Mouse (Mus musculus) brain, embryonic 18.5 days (tissue): ENCODE data around the gene Ndufb10.

Experiments used
- DNase-seq: peaks from one replicate; pipeline ENCODE4 v3.0.0-alpha.2; 2012; ENCODE audit warnings: low read depth, low spot score

Ndufb10 gene

DNA sequence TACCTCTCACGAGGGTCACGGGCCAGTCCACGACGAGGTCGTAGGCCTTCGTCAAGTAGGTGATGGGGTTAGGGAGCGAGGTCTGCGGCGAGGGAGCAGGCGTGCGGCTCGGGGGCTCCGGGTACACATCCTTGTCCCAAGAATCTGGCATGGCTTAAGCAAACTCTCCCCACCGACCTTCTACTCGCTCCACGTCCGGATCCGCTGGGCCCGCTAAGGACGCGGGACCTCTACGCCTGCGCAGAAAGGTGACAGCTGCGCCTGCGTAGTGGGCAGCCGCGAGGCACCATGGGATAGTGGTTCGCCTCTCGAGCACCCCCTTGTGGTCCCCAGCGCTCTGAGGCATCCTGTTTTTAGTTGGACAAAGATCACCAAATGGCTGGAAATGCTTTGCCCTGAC is at the start of gene Ndufb10:
Gene Ndufb10 (minus strand): TSS at position 295 of the 400 bp plus-strand sequence.
- peak; percentile 80 for DNase-seq

DNA sequence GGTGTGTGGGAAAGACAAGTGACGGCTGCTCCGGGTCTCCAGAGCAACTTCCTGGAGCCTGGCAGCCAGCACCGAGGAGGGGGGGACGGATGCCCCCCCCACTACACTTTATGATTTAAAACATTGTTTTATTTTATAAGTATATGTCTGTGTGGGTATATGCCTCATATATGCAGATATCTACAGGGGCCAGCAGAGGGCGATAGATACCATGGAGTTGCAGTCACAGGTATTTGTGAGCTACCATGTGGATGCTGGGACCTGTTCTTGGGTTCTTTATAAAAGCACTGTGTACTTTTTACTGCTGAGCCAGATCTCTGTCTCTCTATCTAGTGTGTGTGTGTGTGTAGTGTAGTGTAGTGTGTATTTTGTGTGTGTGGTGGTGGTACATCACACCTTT is 49.0 kb upstream of the Ndufb10 start:
- DNase-seq, result no peak

DNA sequence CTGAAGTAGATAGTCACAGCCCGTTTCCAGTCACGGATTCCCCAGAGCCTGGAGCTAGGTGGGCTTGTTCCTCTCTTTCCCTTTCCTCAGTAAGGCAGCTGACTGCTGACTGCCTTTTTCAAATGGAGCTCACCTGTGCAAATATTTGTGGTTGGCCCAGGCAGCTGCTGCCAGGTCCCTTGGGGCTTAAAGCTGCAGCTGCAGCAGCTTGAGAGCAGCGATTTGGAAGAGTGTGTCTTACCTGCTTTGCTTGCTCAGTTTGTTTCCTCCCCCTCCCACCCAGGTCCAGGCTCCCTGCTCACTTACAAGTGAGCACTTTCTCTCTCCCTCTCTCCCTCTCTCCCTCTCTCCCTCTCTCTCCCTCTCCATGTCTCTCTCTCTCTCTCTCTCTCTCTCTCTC is 44.9 kb upstream of the Ndufb10 start:
- DNase-seq, result no peak

DNA sequence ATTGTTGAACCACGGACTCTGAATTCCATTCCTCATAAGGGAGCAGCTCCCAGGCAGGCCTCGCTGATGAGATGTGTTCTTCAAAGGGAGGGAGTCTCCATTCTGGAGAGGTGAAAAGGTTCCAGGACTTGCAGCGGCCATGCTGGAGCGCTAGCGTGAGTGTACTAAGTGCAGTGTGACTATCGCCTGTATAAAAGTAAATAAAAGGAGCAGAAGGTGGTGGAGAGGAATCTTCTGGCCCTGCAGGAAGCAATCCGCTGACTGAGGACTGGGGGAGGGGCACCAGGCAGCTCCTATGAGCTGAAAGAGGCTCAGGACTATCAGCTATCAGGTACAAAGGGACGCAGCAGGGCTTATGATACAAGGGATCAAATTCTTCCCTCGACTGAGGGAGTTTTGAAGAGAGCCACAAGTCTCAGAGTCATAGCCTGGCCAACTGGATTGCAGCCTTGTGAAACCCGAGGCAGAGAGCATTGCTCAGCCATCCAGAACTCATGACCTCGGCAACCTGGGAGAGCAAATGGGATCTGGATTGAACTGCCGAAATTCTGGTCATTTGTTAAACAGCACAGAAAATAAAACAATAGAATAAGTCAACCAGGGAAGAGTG is 42.1 kb upstream of the Ndufb10 start:
- no peak for DNase-seq

DNA sequence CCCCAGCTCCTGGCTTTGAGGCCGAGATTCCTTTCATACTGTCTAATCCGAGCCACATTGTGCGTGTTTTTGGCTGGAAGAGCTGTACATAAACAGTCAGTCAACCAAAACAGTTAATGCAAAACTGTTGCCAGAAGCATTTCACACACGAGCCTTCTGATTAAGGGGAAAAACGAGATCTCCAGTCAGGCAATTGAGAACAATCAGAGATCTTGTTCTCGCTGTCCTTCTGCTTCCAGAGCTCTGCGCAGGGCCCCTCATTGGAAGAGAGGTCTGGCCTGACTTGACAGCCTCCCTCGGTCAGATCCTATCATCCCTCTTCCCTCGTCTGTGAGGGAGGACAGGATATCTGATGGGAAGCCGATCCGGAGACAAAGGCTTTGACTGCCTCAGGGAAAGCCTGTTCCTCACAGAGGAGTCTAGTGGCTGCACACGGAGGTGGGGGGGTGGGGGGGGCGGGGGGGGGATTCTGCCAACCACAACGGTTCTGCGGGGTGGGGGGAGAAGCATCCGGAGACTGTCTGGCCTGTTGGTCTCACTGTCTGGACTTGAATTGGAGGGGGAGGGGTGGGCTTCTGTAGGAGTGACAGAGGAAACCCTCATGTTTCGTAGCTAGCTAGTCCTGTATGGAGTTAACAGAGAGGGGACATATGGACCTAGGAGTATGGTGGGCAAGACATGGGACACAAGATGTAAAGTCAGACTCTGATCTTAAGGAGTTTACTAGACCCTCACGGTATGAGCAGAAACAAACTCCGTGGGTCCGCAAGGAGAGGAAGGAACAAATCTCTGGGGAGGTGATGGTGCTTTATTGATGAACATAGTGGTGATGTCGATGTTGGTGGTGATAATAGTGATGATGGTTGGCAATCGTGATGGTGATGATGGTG is 41.0 kb upstream of the Ndufb10 start:
- no peak for DNase-seq

DNA sequence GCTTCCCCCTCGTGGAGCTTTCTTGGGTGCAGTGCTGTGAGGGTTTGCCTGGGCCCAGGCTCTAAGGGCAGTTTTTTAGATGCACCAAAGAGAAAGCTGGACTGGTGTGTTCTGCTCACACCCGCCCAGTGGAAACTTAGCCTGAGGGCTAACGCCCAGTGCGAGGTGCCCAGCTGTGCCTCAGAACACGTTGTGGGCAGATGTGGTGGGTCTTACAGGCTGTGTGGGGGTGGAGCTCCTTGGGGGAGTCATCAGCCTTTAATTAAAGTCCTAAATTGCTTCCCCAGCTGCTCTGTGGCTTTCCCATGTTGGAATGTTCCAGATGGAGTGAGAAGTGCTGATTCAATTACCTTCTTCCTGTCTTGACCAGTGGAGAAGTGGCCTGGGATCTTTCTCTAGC is 36.8 kb upstream of the Ndufb10 start:
- no peak for DNase-seq

DNA sequence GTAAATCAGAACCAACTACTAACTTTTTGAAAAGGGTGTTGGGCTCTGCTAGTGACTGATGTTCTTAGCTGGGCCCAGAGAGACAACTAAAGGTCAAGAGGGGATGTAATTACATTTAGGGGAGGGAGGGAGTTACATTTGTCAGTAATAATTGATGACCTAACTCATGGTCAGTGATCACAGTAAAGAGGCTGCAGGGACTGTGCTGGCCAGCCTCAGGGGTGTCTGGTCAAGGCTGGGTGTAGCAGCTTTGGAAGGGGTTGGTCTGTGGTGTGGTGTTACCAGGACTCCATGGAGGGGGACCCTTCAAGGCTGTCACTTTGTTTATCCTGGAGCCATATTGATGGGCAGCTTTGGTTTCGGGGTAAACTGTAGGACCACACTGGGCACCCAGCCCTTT is 33.1 kb upstream of the Ndufb10 start:
- no peak for DNase-seq

DNA sequence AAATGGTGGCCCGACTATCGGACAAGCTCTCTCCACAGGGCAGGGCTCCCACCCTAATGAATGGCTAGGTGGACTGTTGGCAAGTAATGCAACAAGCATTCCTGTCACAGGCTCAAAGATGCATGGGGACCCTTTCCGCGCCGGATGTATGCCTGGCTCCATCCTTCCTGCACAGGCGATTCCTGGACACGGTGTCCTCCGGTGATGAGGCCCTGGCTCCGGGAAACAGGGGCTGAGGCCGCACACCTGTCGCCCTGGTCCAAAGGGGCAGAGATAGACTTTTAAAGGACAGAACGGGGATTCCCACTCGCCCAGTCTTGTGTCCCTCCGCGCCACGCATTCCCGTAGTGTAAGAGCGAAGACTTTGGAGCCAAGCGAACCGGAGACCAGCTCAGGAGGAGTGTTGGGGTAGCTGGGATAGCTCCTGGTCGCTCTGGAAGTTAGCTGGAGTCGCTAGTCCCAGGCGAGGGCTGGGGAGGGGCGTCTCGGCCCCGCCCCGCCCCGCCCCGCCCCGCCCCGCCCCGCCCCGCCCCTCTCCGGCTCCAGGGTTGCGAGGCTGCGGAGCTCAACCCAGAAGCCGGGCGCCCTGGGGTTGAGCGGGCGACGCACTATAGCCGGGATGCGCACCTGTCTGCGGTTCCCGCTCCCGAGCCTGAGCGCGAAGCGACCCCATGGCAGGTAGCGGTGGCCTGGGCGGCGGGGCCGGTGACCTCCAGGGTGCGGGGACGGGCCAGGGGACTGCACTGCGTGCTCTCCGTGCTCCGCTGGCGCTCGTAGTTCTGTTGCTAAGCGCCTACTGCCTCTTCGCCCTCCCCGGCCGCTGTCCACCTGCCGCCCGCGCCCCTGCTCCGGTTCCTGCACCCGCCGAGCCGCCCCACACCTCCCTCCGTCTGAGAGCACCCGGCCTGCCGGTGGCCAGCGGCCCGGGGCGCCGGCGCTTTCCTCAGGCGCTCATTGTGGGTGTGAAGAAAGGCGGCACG is 28.4 kb upstream of the Ndufb10 start, which contains the start of gene Hs3st6:
Gene Hs3st6 (plus strand): TSS at position 574 of the 980 bp plus-strand sequence.
- no peak for DNase-seq

DNA sequence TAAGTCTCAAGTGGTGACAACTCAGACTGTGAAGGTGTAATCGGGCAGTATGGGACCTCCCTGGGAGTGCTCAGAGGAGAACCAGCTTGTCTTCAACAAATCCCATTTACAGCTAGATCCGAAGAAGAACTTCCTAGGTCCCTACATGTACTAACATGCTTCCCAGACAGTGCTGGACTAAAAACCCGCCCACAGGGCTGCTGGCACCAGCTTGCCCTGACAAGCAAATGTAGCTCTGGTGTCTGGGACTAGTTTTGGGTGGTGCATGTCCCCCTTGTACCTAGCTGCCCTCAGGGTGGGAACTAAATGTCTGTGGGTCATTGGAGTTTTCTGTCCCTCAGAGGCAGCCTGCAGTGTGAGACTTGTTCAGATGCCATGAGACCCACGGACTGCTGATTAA is 27.2 kb upstream of the Ndufb10 start:
- no peak for DNase-seq

DNA sequence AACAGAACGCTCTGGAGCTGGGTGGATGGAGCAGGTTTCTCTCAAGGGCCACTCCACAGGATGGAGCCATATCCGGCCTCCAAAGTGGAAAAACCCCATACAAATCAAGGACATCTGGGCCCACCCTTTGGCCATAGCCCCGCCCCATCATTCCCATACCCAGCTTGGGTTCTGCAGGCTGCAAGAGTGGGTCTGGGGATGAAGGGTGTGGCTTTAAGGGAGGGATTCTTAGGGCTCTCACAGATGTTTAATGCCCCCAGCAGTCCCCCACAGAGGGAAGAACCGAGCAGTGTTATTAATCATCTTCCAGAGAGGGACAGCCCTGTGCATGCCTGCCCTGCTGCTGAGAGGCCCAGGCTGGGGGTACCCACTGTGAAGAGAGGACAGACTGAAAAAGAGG is 22.7 kb upstream of the Ndufb10 start:
- no peak for DNase-seq

DNA sequence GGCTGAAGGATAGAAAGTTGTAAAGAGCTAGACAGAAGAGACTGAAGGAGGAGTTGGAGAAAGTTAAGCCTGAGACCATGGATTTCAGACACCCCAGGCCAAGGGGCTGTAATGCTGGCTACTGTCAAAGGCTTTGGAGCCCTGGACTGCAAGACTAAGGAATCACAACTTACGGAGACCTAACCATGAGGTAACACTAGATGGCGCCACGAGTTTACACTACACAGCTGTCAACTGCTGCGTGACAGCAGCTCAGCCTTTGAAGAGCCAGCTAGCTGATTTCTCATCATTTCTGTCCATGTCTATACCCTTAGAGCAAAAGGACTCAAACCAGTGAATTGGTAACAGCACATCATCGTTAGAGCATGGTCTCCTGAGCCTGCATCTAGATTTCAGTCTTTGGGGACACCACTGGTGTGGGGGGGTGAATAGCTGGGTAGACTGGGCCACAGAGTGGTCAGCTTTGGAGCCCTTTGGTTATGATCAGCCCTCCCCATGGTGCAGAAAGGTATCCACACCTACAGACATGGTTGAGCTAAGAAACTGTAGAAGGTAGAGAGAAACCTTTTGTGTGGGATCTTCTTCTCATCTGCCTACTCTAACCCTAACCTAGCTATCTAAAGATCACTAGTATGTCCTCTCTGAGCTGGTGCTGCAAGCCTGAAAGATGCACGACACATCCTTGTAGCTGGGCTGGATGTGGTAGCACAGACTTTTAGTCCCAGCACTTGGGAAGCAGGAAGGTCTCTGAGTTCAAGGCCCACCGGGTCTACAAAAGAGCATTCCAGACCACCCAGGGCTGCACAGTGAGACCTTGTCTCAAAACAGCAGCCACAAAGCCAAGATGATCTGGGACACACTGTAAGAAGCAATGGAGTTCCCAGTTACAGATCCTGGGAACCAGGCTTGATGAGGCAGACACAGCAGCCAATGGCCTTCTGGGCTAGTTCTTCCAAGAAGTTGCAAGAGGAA is 21.5 kb upstream of the Ndufb10 start:
- DNase-seq, result peak; percentile 60

DNA sequence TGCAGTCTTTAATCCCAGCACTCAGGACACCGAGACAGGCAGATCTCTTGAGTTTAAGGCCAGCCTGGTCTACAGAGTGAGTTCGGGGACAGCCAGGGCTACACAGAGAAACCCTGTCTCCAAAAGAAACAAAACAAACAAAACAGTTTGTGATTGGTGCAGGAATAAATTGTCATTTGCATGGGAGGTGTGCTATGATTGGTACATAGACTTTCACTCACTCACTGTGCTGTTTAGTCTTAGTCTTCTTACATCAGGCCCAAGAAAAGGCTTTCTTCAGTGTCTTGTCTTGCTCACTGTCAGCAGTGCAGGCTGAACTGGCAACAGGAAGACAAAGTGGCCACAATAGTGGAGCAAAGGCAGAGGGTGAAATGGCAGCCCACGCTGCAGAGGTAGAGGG is 20.1 kb upstream of the Ndufb10 start:
- no peak for DNase-seq

DNA sequence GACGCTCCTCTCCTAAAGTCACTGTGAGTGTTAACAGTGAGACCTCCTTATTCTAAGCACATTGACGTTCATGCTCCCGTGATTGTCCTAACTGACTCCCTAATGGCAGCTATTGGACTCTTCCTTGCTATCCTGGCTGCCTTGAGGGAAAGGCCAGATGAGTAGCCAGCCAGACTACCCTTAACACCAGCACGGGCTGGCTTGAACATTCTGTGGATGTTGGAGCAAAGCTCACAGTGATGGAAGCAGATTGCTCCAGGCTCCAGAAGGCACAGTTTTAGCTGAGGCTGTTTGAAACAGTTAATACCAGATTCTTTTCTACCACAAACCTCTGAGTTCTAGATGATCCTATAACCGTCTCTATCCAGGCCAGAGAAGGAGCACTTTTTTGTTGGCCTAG is 19.6 kb upstream of the Ndufb10 start:
- no peak for DNase-seq

DNA sequence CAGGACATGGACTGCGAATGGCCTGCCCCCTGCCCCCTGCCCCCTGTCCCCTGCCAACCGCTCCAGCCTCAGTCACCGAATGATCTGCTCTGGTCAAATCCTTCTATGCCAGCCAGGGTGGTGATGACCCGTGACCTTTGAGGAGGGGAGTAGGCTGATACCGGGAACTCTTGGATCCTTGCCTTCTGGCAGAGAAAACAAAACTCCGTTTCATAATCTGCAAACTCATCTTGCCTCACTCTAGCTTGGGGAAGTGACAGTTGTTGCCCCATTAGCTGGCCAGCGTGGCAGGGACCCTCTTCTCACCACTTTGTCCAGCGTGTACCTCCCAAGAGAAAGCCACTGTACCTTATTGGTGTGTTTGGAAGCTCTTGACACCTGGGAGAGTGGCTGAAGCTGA is 18.0 kb upstream of the Ndufb10 start:
- no peak for DNase-seq

DNA sequence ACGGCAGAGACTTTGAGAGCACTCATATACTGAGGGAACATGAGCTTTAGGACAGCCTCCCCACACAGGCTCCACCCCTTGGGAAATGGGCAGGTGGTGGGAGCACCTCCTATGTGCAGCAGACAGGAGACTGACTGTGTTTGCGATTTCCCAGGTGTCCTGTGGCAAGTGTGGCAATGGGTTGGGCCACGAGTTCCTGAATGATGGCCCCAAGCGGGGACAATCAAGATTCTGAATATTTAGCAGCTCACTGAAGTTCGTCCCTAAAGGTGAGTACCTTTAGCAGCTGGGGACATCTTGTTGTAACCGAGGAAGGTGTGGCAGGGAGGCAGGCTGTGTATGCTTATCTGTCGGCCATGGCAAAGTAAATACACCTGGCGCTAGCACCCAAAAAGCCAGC is 15.6 kb upstream of the Ndufb10 start:
- no peak for DNase-seq

DNA sequence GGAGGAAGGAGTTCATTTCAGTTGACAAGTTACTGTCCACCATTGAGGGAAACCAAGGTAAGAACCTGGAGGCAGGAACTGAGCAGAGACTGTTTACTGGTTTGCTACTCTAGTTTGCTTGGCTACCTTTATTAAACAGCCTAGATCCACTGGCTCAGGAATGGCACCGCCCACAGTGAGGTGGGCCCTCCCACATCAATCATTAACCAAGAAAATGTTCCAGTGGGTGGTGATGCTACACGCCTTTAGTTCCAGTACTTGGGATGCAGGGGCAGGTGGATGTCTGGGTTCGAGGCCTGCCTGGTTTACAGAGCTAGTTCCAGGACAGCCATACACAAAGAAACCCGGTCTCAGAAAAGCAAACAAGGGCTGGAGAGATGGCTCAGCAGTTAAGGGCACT is 14.0 kb upstream of the Ndufb10 start:
- no peak for DNase-seq

DNA sequence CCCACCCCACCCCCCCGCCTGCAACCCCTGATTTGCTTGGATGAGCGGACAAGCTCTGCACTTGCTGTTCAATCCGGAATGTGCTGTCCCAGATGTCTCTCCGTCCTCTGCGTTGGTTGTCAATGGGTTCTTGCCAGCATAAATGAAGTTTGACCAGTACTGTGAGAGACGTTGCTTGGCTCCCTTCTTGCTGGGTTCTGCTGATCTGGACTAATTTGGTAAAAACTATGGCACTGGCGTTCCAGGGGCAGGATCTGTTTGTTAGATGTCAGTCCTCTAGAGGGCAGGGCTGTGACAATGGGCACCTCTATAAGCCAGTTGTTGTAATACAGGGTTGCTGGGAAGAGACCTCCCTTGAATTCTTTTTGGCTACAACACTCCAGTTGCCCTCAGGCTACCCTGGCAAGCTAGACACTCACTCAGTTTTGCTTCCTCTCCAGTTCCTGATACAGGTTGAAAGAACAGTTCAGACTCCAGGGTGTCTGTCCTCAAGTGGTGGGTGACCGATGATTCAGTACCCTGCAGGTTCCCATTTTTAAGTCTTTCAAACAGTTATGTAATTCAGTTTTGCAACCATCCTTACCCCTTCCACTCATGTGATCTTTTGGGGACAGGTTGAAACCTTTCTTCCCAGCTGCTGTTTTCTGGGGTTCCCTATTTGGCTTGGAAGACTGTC is 13.0 kb upstream of the Ndufb10 start:
- no peak for DNase-seq

DNA sequence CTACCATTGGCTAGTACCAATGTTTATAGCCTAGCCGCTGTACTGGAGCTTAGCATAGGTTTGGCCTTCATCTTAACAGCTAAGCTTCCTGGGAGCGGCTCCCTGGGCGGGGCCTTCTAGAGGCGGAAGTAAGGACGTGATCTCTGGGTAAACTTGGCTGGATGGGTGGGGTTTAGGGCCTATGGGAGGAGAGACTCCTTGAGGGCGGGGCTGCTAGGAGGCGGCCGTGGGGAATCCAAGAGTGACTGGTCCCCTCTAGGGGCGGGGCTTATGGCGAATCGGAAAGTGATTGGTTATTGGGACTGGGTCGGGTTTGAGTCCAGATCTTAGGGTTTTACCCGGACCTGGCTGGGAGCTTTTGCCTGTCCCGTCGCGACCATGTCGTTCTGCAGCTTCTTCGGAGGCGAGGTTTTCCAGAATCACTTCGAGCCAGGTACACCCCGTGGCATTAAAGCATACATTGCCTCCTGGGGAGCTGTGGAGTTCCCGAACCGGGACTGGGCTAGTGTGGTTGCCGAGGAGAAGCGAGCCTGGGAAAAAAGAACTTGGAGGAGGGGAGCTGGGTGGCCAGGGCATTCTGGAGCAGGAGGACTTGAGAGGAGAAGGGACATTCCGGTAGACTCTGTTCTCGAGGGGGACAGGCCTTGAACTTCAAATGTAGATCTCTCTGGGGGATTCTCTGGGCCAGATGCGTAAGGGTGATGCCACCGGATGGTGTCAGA is 12.2 kb upstream of the Ndufb10 start, which contains the start of gene Msrb1:
Gene Msrb1 (plus strand): TSS at position 313 of the 722 bp plus-strand sequence.
- peak; percentile 89 for DNase-seq

DNA sequence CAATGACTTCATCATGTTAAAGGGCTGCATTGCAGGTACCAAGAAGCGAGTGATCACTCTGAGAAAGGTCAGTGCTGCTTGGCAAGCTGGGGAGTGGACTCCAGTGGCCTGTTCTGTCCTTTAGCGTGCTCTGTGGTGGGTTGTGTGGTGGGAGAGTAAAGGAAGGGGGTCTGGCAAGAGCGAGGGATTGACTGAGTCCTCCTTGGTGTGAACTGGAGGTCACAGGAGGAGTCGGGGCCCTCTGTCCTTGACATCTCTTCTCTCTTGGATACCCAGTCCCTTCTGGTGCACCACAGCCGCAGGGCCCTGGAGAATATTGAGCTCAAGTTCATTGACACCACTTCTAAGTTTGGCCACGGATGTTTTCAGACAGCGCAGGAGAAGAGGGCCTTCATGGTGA is 11.2 kb upstream of the Ndufb10 start:
- no peak for DNase-seq
